Mouse (Mus musculus) MEL (cell line): ENCODE data around the gene Gm21970.
A peak's percentile ranks its signal among the peaks of the same experiment; 100 is the strongest.

Experiments used
- CTCF ChIP-seq, 3 experiments: IDR thresholded peaks in 2 of 3; conservative IDR thresholded peaks in 1 of 3; 2 replicates each; pipeline ENCODE4 v1.5.1; 2011 to 2012; ENCODE audit warnings: low read length in 3 of 3, low read depth in 2 of 3, mild to moderate bottlenecking in 2 of 3, improper control_type of control experiment in 1 of 3, inconsistent platforms in 1 of 3, mixed read lengths in 1 of 3, moderate library complexity in 1 of 3; ENCODE audit not compliant: control insufficient read depth in 1 of 3, insufficient read depth in 1 of 3, poor library complexity in 1 of 3, severe bottlenecking in 1 of 3
- EP300 ChIP-seq, 2 experiments: IDR thresholded peaks; 2 replicates each; pipeline ENCODE4 v1.6.1; 2011; ENCODE audit warnings: improper control_type of control experiment in 2 of 2, low read length in 2 of 2, low read depth in 1 of 2, mild to moderate bottlenecking in 1 of 2
- ETS1 ChIP-seq: IDR thresholded peaks from 2 replicates; pipeline ENCODE4 v1.6.1; 2012; ENCODE audit warnings: low read depth, mild to moderate bottlenecking, inconsistent platforms, low read length, improper control_type of control experiment, moderate library complexity
- JUND ChIP-seq: IDR thresholded peaks from 2 replicates; pipeline ENCODE4 v1.6.1; 2011; ENCODE audit warnings: low read depth, mild to moderate bottlenecking, improper control_type of control experiment, low read length
- MEF2A ChIP-seq: IDR thresholded peaks from 2 replicates; pipeline ENCODE4 v1.6.1; 2014; ENCODE audit warnings: low read depth, mild to moderate bottlenecking, inconsistent platforms, low read length, improper control_type of control experiment; ENCODE audit not compliant: poor library complexity, insufficient replicate concordance, severe bottlenecking; ENCODE audit errors: extremely low read depth
- POLR2A ChIP-seq, 2 experiments: IDR thresholded peaks; 2 replicates each; pipeline ENCODE4 v1.6.1; 2011 to 2012; ENCODE audit warnings: low read length in 2 of 2, mild to moderate bottlenecking in 2 of 2, control low read depth in 1 of 2, improper control_type of control experiment in 1 of 2, low read depth in 1 of 2, moderate library complexity in 1 of 2; ENCODE audit not compliant: control insufficient read depth in 1 of 2, insufficient read depth in 1 of 2, poor library complexity in 1 of 2
- TAL1 ChIP-seq: IDR thresholded peaks from 2 replicates; pipeline ENCODE4 v1.6.1; 2012; ENCODE audit warnings: mild to moderate bottlenecking, inconsistent platforms, low read length, moderate library complexity, mixed read lengths
- TCF12 ChIP-seq: IDR thresholded peaks from 2 replicates; pipeline ENCODE4 v1.6.1; 2014; ENCODE audit warnings: low read depth, mild to moderate bottlenecking, inconsistent platforms, low read length, improper control_type of control experiment, moderate library complexity
- USF1 ChIP-seq: IDR thresholded peaks from 2 replicates; pipeline ENCODE4 v1.6.1; 2014; ENCODE audit warnings: low read depth, mild to moderate bottlenecking, inconsistent platforms, low read length, improper control_type of control experiment, moderate library complexity
- ZC3H11A ChIP-seq: IDR thresholded peaks from 2 replicates; pipeline ENCODE4 v1.6.1; 2012; ENCODE audit warnings: low read depth, mild to moderate bottlenecking, inconsistent platforms, low read length, improper control_type of control experiment
- ZKSCAN1 ChIP-seq: IDR thresholded peaks from 2 replicates; pipeline ENCODE4 v1.6.1; 2012; ENCODE audit warnings: low read depth, mild to moderate bottlenecking, inconsistent platforms, low read length, improper control_type of control experiment, moderate library complexity
- ZNF384 ChIP-seq: IDR thresholded peaks from 2 replicates; pipeline ENCODE4 v1.6.1; 2012; ENCODE audit warnings: low read depth, mild to moderate bottlenecking, inconsistent platforms, low read length, improper control_type of control experiment

GRCm38 (mm10) chr16:91353177-91353576, 38.3 kb upstream of the Gm21970 start:
- TF ChIP-seq EP300 (IDR thresholded peaks at IDR 0.05; ENCODE audit: low read depth in 1 of 2, low read length in 2 of 2) (no peak), CTCF (IDR thresholded peaks at IDR 0.05 in 2 of 3, conservative IDR thresholded peaks at IDR 0.05 in 1 of 3; ENCODE audit: control insufficient read depth in 1 of 3, insufficient read depth in 1 of 3, low read depth in 2 of 3, low read length in 3 of 3, poor library complexity in 1 of 3, severe bottlenecking in 1 of 3) (no peak), ZC3H11A (no peak), ZNF384 (no peak), ZKSCAN1 (no peak), ETS1 (no peak; the same call in 1 of the 2 replicates), TAL1 (no peak), USF1 (no peak), POLR2A (IDR thresholded peaks at IDR 0.05; ENCODE audit: control insufficient read depth in 1 of 2, insufficient read depth in 1 of 2, low read depth in 1 of 2, low read length in 2 of 2, poor library complexity in 1 of 2) (no peak; a peak in 1 of 4 replicates), TCF12 (0 out of 2 replicates have a peak, but pooled peaks have one; percentile 3), MEF2A (no peak), JUND (no peak)
